Mouse (Mus musculus) adipocyte (in vitro differentiated cells): ENCODE results near the gene Nt5c1a.

Experiments
- DNase-seq: peaks from one replicate; pipeline ENCODE4 v3.0.0-alpha.2; 2016; ENCODE audit warnings: low spot score

Nt5c1a gene

DNA sequence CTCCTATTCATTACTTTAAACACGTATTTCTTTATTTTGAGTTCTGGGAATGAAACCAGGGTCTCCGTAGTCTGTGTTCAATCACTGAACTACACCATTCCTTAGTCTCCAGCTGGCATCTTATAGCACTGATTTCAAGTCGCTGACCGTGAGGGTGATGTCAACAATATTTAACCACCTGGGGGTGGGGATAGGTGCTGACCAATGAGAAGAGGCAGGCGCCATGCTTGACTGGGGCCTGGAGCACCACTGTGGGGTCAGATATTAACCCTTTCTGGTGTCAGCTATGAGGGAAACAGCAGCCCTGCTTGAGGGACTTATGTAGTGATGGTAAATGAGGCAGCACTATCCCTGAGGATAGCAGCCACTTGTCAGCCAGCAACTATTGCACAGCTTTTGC is 10.1 kb downstream of the Nt5c1a start:
- no peak for DNase-seq

- no peak for DNase-seq
Measured at GRCm38 (mm10) chr4:123212330-123212729, 11.0 kb downstream of the Nt5c1a start.

GRCm38 (mm10) chr4:123213975-123214374 is 12.7 kb downstream of the Nt5c1a start:
- DNase-seq, result no peak

GRCm38 (mm10) chr4:123215367-123215766 is 14.1 kb downstream of the Nt5c1a start:
- no peak for DNase-seq

GRCm38 (mm10) chr4:123216782-123217181 is 15.5 kb downstream of the Nt5c1a start:
- DNase-seq, result peak; percentile 46

DNA sequence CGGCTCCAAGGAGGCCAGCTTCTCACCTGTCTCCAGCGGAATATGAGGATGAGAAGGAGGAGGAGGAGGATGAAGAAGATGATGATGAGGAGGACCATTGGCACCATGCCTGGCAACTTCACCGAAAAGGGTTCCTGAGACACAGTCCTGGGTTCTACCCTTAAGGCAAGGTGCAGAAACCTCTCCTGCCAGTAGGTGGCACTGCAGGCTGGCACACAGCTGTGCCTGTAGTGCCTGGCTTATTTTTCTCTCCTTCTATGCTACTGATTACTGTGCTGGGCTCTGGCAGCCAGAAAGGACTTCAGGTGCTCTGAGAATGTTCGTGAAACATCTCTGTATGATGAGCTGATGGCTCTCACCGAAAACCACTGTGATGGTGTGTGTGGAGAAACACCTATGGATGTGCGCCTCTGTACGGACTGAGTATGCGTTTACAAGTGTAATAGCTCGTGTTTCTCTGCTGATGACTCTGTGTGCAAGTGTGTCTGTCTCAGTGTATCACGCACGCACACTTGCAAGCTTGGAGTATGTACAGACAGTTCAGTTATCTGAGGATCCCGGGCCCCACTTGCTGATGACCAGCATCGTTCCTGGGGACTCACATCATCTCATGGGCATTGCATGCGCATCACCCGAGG is 18.5 kb downstream of the Nt5c1a start:
- DNase-seq, result peak; percentile 63

- DNase-seq, result no peak
Measured at GRCm38 (mm10) chr4:123220637-123221036, 19.3 kb downstream of the Nt5c1a start.

GRCm38 (mm10) chr4:123223309-123223708 is 22.0 kb downstream of the Nt5c1a start:
- peak; percentile 14 for DNase-seq

DNA sequence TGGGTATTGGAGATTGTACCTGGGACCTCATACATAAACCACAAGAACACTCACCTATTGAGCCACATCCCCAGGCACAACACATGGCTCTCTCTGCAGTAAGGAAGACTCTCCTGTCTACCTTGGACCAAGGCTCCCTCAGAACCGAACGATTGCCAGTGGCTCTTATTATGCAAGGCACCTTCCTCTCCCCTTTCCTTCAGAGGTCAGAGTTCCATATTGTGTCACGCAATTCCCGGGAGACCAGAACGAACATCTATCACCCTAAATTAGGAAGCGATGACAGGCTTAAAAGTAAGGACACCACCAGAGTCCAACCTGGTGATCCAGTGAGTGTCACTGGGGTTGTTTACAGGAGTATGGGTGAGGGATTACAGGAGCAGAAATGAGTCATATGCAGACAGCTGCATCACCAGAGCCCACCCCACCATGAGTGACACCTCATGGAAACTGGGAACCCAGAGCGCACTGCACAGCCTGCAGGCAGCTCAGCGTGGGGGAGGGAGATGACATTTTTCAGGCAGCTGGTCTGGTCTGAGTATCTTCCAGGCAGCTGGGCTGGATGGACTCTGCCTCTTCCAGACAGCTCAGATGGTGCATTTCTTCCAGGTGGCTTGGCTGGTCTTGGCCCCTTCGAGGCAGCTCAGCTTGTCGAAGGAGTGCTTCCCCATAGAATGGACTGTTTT is 24.6 kb downstream of the Nt5c1a start:
- DNase-seq, result peak; percentile 32

- peak; percentile 9 for DNase-seq
Measured at GRCm38 (mm10) chr4:123227707-123228106, 26.4 kb downstream of the Nt5c1a start.

DNA sequence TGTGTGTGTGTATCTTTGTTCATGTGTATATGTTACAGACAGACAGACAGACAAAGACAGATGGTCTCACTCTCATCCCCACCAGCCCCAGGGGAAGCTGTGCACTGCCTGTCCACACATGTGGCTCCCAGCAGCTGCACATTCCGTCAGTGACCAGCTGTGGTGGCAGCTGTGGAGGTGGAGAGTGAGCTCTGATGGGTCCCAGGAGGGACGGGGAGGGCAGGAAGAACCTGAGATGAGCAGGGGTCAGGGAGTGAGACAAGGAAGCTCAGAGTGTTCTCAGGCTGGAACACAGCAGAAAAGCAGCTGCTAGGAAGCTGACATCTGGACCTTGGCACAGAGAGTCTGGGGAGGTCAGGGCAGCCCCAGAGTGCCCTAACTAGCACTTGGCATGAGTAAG is 27.0 kb downstream of the Nt5c1a start:
- peak; percentile 42 for DNase-seq

- DNase-seq, result no peak
Measured at GRCm38 (mm10) chr4:123229166-123229565, 27.9 kb downstream of the Nt5c1a start.

DNA sequence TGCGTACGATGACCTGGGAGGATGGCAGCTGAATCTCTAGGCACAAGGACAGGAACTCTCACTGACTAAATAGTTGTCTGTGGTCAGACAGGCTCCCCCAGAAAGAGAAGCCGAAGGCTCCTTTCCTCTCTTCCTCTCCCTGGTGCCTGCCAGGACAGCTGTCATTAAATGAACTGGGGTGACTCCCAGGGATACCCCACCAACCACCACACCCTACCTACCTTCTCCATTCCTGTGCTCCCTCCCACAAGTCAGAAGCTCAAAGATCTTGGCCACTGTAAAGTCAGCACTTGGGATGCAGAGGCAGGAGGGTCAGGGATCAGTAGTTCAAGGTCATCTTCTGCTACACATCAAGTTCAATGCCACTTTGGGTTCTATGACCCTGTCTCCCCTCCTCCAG is 31.5 kb downstream of the Nt5c1a start:
- no peak for DNase-seq

GRCm38 (mm10) chr4:123233492-123234084 is 32.3 kb downstream of the Nt5c1a start, which contains the start of gene Heyl:
TSS of gene Heyl (plus strand) at chr4:123233556.
- no peak for DNase-seq

DNA sequence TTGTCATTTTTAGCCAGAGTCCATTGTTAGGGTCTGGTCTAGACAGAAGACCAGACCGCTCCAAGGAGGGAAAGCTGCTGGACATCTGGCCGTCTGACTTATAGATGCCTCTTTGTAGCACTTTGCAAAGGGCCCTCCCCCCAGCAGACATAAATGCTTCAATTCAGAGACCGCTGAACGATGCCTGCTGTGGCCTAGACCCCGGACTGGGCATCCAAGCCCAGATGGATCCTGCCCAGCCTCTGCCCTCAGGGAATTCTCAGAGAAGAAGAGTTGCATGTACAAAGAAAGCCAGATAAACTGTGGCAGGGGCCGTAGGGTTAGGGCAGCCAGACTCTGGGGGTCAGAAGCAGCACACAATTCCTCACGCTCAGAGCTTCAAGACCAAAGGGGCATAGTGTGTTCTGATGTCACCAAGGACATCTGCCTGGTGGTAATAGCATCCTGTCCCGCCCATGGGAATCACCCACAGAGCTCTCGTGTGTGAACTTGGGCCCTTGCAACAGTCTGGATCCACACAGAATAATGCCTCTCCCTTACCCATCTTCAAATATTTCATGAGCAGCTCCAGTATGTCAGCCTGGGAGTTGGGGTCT is 34.6 kb downstream of the Nt5c1a start:
- DNase-seq, result no peak

DNA sequence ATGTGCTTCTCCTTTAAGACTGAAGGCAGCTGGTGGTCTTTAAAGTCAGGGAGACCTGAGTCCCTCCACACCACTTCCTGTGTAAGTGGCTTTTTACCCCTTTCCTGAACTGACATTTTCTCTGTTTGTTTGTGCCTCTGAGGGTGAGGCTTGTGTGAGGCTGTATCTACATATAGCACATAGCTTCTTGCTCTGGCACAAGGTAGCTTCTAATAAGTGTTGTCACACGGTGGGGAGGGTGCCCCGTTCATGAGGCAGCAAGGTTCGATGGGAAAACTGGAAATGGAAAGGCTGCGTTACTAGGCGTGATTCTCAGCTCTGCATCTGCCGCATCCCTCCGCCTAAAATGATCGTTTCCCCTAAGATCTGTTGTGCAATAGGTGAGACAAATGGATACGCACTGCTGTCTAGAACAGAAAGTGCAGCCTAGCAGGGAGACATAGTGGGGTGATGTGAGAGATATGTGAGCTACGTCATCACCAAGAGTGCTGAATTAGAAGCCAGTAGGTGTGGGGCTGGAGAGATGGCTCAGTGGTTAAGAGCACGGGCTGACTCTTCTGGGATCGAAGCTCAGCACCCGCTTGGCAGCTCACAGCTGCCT is 35.2 kb downstream of the Nt5c1a start:
- DNase-seq, result no peak

DNA sequence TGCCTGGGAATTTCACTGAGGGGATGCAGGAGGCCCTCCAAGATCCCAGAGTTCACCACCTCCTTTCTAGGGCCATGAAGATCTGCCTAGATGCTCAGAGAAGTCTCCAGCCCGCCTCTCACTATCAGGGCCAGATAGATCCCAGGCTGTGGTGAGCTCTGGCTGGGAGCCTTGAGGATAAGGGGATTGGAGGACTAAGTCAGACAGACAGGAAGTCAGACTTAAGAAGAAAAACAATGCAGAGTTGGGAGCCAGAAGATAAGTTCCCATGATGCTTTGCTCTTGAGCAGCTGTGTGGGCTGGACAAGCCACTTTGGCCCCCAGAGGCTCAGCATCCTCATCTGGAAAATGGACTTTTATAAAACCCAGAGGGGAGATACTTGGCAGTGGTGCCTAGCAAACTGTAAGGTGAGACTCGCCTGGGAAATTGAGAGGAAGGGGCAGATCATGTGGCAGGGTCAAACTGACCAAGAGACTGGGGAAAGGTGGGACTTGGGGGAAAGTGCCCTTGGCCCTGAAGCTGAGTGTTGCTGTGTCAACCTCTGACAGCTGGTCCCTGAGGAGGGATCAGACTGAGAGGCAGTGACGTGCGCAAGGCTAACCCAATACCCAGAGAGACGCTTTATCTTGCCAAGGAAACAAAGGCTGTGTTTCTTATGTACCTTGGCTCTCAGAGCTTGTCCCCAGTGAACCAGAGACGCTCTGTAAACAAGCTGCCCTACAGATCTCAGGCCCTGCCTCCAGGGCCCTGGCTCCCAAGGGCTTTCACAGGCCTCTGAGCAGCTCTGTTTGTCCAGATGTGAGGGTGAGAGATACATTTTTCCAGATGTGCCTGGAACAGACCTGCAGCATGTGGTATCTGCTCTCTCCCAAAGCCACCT is 36.3 kb downstream of the Nt5c1a start:
- DNase-seq, result no peak

- no peak for DNase-seq
Measured at GRCm38 (mm10) chr4:123239361-123240203, 38.3 kb downstream of the Nt5c1a start.

DNA sequence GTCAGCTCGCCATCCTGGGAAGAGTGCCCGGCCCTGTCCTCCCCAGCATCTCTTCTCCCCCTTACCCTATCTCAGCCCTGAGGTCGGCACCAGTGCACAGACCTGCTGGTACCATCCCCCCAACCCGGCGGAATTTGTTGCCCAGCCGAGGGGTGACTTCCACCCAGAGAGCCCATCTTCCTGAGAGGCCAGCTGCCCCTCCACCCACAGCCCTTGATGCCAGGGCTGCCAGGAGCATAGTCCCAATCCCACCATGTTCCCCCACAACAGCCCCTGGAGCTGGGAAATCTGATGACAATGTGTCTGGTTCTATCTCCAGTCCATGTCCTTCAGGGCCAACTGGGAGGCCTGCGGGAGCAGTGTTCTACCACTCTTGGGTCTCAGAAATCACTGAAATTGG is 44.9 kb downstream of the Nt5c1a start:
- no peak for DNase-seq

GRCm38 (mm10) chr4:123246651-123247050 is 45.3 kb downstream of the Nt5c1a start:
- no peak for DNase-seq
